Mouse (Mus musculus): ENCODE measurements at regions not wholly inside any gene's neighbourhood (a gene's known extent, or its start where the extent isn't known, plus 50 kb on each side); places are given as distances from the start of the nearest gene placed in this dataset.
A peak's percentile ranks its signal among the peaks of the same experiment; 100 is the strongest.
"Not testable (repeated sequence)": the region's sequence is repeated elsewhere in the genome, so short reads cannot be mapped to it uniquely, and the experiment has no call there.

DNA sequence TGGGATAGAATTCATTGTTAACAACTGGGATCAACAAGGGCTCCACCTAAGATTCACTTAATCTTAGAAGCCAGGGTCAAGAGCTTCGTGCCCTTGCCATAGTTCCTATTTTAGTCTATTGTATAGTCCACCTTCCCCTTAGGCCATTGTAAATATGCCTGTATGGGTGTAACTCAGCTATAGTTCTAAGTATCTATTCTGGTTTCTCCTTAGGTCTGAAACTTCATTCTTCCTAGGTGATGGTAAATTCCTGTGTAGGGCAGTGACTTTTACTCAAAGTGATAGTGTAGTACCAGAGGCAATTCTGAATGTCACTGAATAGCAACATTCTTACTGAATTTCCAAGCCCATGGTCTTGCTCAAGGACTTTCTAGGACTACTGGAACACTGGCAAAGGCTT is 989.4 kb downstream of the Ankrd7 start:
- H3K27me3 ChIP-seq (replicated peaks); H3K27ac ChIP-seq (ENCODE audit: poor library complexity, severe bottlenecking); H3K4me2 ChIP-seq; H3K9ac ChIP-seq; H3K9me3 ChIP-seq (replicated peaks); H3K4me3 ChIP-seq; H3K36me3 ChIP-seq; H3K4me1 ChIP-seq (replicated peaks); ATAC-seq (ENCODE audit: insufficient number of reproducible peaks, low FRiP score): not testable (repeated sequence)
- 69% methylated on average over 1 of the region's 1 CpGs for WGBS

DNA sequence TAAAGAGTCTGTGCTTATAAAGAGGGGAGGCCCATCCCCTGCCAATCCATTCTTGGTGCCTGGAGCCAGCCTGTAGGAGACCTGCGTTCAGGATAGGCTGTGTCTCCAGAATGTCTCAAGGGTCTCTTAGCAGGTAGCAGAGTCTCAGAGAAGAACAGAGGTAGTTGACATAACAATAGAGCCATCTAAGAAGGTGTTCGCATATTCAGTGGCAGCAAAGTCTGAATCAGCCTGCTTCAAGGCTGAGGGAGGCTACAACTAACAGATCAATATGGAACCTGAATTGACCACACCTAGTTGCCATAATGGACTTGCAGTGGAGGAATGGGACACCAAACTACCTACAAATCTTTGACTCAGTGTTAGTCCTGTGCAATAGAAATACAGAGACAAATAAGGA is 998.0 kb downstream of the Ankrd7 start:
- H3K27me3 ChIP-seq (replicated peaks), result no peaks in the 10 kb centered on the region
- H3K27ac ChIP-seq (ENCODE audit: poor library complexity, severe bottlenecking), result no peak overlapping the region
- H3K9me3 ChIP-seq (replicated peaks), result no peaks in the 10 kb centered on the region
- WGBS, result 76% methylated on average over 2 of the region's 2 CpGs
- no peak overlapping the region for H3K4me3 ChIP-seq
- no peaks in the 10 kb centered on the region for H3K4me1 ChIP-seq (replicated peaks)
- H3K4me2 ChIP-seq, result no peak overlapping the region
- no peaks in the 10 kb centered on the region for H3K36me3 ChIP-seq
- H3K9ac ChIP-seq, result no peak overlapping the region
- ATAC-seq (ENCODE audit: insufficient number of reproducible peaks, low FRiP score), result no peak

DNA sequence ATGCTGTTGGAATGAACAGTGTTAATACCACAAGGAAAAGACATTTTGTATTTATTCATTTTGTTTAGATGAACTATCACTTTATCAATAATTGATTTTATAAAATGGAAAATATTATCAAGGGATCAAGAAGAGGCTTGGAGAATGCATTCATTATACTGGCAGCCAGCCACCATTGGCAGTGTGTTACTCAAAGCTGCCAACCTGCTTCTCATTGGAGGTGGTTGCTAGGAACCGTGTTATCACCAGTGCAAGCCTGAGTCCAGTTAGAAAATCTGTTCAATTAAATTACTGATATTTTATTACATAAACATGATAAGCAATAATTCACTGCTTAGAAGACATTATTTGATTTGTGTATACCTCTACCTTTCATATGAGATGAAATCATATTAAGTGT is 1003.6 kb downstream of the Ankrd7 start:
- Histone ChIP-seq H3K4me2 (no peak overlapping the region), H3K4me3 (no peak overlapping the region), H3K4me1 (replicated peaks) (no peaks in the 10 kb centered on the region), H3K27ac (ENCODE audit: poor library complexity, severe bottlenecking) (no peak overlapping the region), H3K27me3 (replicated peaks) (no peaks in the 10 kb centered on the region), H3K9ac (no peak overlapping the region), H3K9me3 (replicated peaks) (no peaks in the 10 kb centered on the region), H3K36me3 (no peaks in the 10 kb centered on the region)
- ATAC-seq (ENCODE audit: insufficient number of reproducible peaks, low FRiP score), result no peak
- WGBS, result 73% methylated on average over 1 of the region's 1 CpGs

DNA sequence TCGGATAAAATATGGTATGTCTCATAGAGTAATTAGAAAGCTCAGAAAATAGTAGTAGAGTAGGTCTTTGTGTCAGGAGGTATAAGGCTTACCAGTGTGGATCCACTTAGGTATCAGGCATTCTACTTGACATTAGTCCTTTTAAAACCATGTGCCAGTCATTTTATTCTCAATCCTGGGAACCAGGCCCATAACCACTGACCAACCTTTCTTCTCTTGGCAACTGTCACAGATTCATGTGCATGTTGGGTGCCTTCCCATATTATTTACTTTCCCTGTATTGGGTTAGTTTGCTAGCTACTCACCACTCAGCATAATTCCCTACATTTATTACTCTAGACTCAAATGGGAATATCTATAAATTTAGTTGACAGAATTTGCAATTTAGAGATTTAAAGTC is 1045.1 kb downstream of the Ankrd7 start:
- Histone ChIP-seq H3K27me3 (replicated peaks) (no peaks in the 10 kb centered on the region), H3K4me1 (replicated peaks) (no peaks in the 10 kb centered on the region), H3K4me3 (no peak overlapping the region), H3K27ac (ENCODE audit: poor library complexity, severe bottlenecking) (no peak overlapping the region), H3K4me2 (no peak overlapping the region), H3K9me3 (replicated peaks) (no peaks in the 10 kb centered on the region), H3K36me3 (no peaks in the 10 kb centered on the region), H3K9ac (no peak overlapping the region)
- ATAC-seq (ENCODE audit: insufficient number of reproducible peaks, low FRiP score), result no peak
- 80% methylated on average over 1 of the region's 1 CpGs for WGBS

DNA sequence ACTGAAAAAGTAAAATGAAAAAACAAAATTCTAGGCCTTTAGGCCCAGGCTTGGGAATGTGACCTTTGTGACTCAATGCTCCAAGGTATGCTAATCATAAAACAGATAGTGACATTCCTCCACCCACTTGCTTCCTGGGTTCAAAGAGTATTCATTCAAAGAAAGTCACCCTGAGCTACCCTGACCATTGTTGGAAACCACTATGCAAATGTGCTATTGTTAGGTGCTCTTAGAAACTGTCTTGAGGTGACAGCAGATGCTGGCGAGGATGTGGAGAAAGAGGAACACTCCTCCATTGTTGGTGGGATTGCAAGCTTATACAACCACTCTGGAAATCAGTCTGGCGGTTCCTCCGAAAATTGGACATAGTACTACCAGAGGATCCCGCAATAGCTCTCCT is 1075.7 kb downstream of the Ankrd7 start:
- 88% methylated on average over 4 of the region's 4 CpGs for WGBS

DNA sequence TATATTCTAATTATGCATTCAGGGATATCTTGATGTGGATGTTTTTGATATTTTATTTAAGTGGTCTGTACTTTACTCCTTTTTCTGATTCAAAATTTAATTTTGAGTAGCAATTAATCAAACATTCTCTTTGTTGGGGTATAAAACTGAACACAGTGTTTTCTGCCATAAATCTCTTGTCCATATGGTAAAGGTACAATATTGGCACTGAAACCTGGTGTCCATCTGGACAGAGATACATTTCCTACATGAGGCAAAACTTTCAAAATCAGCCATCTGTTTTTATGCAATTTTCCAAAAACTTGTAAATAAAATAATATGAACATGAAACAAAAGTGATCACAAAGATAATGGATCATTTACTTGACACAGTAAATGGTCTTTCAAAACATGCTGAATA is 1078.2 kb downstream of the Ankrd7 start:
- Histone ChIP-seq H3K9me3 (replicated peaks) (no peaks in the 10 kb centered on the region), H3K27me3 (replicated peaks) (no peaks in the 10 kb centered on the region), H3K36me3 (no peaks in the 10 kb centered on the region), H3K4me3 (no peak overlapping the region), H3K4me2 (no peak overlapping the region), H3K9ac (no peak overlapping the region), H3K4me1 (replicated peaks) (no peaks in the 10 kb centered on the region), H3K27ac (ENCODE audit: poor library complexity, severe bottlenecking) (no peak overlapping the region)
- no peak for ATAC-seq (ENCODE audit: insufficient number of reproducible peaks, low FRiP score)

More for the DNA sequence above, 1075.7 kb downstream of the Ankrd7 start:
- not testable (repeated sequence) for H3K9ac ChIP-seq; ATAC-seq (ENCODE audit: insufficient number of reproducible peaks, low FRiP score); H3K4me3 ChIP-seq; H3K4me2 ChIP-seq; H3K4me1 ChIP-seq (replicated peaks); H3K27me3 ChIP-seq (replicated peaks); H3K27ac ChIP-seq (ENCODE audit: poor library complexity, severe bottlenecking); H3K36me3 ChIP-seq; H3K9me3 ChIP-seq (replicated peaks)

DNA sequence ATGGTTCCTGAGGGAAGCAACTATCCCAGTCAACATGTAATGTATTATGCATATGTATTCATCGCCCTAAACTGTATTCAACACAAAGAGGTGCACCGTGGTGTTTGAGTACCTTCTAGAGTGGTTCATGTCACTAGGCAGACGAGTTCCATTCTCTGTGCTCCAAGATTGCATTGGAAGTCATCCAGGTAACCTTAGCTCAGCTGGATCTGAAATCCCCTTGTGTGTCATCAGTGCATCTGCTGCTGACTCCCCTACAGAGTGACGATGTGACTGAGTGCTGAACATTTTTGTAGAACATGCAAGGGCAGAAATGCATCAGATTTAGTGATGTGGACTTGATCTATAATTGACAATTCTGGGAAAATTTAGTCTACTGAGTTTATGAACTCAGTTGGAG is 1079.6 kb downstream of the Ankrd7 start:
- Histone ChIP-seq H3K4me3 (no peak overlapping the region), H3K9ac (no peak overlapping the region), H3K27me3 (replicated peaks) (no peaks in the 10 kb centered on the region), H3K36me3 (no peaks in the 10 kb centered on the region), H3K4me1 (replicated peaks) (no peaks in the 10 kb centered on the region), H3K27ac (ENCODE audit: poor library complexity, severe bottlenecking) (no peak overlapping the region), H3K9me3 (replicated peaks) (no peaks in the 10 kb centered on the region), H3K4me2 (no peak overlapping the region)
- WGBS, result 75% methylated on average over 4 of the region's 4 CpGs
- ATAC-seq (ENCODE audit: insufficient number of reproducible peaks, low FRiP score), result no peak

DNA sequence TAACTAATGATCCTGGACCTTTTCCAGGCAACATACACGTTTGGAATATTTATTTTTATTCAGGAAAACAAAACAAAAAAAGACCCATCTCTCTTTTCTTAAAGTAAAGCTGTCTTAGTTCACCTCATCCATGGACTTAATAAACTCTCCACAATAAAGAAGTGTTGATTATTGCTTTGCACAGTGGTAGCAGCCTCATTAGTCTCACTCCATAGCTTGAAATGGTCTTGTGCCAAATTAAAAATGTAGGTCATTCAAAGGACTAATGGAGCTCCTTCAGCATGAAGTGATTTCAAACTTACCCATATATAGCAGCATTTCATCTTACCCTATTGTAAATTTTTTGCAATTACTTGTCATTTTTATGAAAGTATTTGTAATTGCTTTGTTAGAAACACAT is 1109.8 kb downstream of the Ankrd7 start:
- WGBS, result 26% methylated on average over 1 of the region's 1 CpGs
- no peaks in the 10 kb centered on the region for H3K9me3 ChIP-seq (replicated peaks)
- H3K4me1 ChIP-seq (replicated peaks), result no peaks in the 10 kb centered on the region
- H3K36me3 ChIP-seq, result no peaks in the 10 kb centered on the region
- ATAC-seq (ENCODE audit: insufficient number of reproducible peaks, low FRiP score), result no peak
- H3K9ac ChIP-seq, result no peak overlapping the region
- H3K27me3 ChIP-seq (replicated peaks), result no peaks in the 10 kb centered on the region
- no peak overlapping the region for H3K27ac ChIP-seq (ENCODE audit: poor library complexity, severe bottlenecking)
- no peak overlapping the region for H3K4me2 ChIP-seq
- H3K4me3 ChIP-seq, result no peak overlapping the region

DNA sequence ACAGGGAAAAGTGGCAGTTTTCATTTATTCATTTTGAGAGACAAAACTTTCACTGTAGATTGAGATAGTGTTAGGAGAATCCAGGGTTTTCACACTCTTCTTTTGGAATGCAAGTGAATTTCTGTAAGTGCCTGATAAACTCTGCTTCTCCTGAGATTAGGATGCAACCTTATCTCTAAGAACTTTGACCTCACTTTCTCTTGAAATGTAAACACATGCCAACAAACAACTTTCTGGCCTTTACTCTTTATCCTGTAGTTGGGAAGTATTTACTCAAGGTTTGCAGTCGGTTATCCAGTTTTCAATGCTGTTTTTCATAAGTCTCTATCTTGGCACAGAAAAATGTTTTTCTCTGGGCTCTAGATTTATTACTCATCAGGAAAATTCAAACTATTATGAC is 1125.7 kb downstream of the Ankrd7 start:
- no peak overlapping the region for H3K9ac ChIP-seq
- WGBS, result 32% methylated on average over 1 of the region's 1 CpGs
- H3K4me1 ChIP-seq (replicated peaks), result no peaks in the 10 kb centered on the region
- no peak for ATAC-seq (ENCODE audit: insufficient number of reproducible peaks, low FRiP score)
- H3K4me2 ChIP-seq, result no peak overlapping the region
- no peaks in the 10 kb centered on the region for H3K36me3 ChIP-seq
- no peak overlapping the region for H3K4me3 ChIP-seq
- no peak overlapping the region for H3K27ac ChIP-seq (ENCODE audit: poor library complexity, severe bottlenecking)
- H3K27me3 ChIP-seq (replicated peaks), result no peaks in the 10 kb centered on the region
- no peaks in the 10 kb centered on the region for H3K9me3 ChIP-seq (replicated peaks)

DNA sequence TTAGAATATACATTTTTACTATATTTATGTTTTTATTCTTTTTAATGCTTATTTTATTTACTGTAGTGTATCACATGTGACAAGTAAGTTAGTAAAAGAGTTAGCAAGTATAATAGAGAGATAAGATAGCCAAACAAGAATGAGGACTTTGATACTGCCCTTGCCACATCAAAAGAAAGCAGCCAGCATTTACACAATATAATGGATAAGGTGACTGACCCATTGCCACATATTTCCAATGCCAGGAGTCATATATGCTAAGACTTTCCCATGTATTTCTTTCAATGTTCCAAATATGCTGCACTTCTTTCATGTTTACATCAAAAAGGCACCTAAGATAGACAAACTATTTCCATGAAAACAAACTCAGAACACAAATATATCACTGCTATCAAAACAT is 1162.3 kb downstream of the Ankrd7 start:
- Histone ChIP-seq H3K4me3 (no peak overlapping the region), H3K9me3 (replicated peaks) (no peaks in the 10 kb centered on the region), H3K4me2 (no peak overlapping the region), H3K27me3 (replicated peaks) (no peaks in the 10 kb centered on the region), H3K27ac (ENCODE audit: poor library complexity, severe bottlenecking) (no peak overlapping the region), H3K4me1 (replicated peaks) (no peaks in the 10 kb centered on the region), H3K36me3 (no peaks in the 10 kb centered on the region), H3K9ac (no peak overlapping the region)
- ATAC-seq (ENCODE audit: insufficient number of reproducible peaks, low FRiP score), result no peak

DNA sequence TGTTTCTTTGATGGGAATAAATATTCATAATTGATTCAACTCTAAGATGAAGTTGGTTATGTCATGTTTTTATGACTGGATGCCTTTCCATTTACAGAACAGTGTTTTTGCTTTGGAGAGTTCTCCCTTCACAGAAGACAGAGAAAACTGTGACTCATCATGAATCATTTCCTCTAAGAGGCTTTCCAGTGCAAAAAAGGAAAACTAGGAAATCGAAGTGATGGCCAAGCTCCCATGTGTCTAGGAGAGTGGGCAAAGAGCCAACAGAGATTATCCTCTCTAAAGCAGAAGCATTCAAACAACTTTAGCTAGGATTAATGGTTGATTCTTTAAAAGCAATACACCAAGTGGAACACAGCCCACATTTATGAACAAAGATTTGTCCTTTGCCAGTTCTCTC is 1171.7 kb downstream of the Ankrd7 start:
- Histone ChIP-seq H3K27me3 (replicated peaks) (no peaks in the 10 kb centered on the region), H3K9ac (no peak overlapping the region), H3K4me3 (no peak overlapping the region), H3K4me1 (replicated peaks) (0 out of 2 replicates have a peak, but pooled peaks cover 3% of the 10 kb centered on the region), H3K27ac (ENCODE audit: poor library complexity, severe bottlenecking) (no peak overlapping the region), H3K4me2 (no peak overlapping the region), H3K9me3 (replicated peaks) (no peaks in the 10 kb centered on the region), H3K36me3 (no peaks in the 10 kb centered on the region)
- WGBS, result 27% methylated on average over 1 of the region's 1 CpGs
- peak; percentile 79 for ATAC-seq (ENCODE audit: insufficient number of reproducible peaks, low FRiP score)

DNA sequence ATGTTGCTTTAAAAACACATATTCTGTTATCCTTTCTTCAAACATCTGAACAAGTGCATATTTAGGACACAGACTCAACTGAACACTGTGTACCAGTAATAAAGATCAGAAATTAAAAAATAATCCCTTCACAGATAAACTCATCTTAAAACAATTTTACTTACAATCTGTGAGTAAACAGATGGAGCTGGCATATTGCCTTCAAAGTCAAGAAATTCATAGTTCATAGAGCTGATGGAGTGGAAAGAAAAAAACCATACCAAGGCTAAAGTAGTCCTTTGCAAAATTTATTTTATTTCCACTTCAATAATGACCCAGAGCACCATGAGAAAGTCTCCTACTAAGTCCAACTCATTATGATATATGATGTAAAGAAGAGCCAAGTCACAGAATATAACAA is 1136.6 kb upstream of the Kcnd2 start:
- Histone ChIP-seq H3K4me3 (no peak overlapping the region), H3K9ac (no peak overlapping the region), H3K27ac (ENCODE audit: poor library complexity, severe bottlenecking) (no peak overlapping the region), H3K4me2 (no peak overlapping the region), H3K36me3 (no peaks in the 10 kb centered on the region), H3K4me1 (replicated peaks) (no peaks in the 10 kb centered on the region), H3K9me3 (replicated peaks) (no peaks in the 10 kb centered on the region), H3K27me3 (replicated peaks) (no peaks in the 10 kb centered on the region)
- no peak for ATAC-seq (ENCODE audit: insufficient number of reproducible peaks, low FRiP score)

All from heart, embryonic 12.5 days (tissue).